Mouse (Mus musculus): ENCODE measurements around the gene Hs6st2. TPM values are rescaled to one million over a fixed set of nuclear protein-coding genes. Genes with fewer than 3 reads are reported as not detected.

Gene Hs6st2
- polyA plus RNA-seq, 1 experiment = 0.38 TPM

DNA sequence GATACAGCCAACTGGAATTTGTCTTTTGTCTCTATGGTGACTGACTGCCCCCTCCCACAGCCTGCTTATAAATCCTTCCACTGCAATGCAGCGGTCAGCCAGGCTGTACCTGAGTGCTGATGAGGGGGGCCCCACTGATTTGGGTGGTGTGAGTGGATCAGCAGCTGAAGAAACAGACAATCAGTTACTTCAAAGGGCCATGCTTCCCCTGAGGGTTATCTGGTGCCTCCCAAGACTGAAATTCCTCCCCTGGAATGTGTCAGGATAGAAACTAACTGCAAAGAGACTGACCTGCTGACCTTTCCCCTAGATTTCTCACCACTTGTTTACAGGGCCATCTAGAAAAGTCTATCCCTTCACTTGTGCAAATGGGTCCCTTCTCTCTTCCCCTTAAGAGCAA, 166.8 kb downstream of the Hs6st2 start:
- TF ChIP-seq POLR2A (IDR thresholded peaks at IDR 0.05; ENCODE audit: low read depth, low read length) = no peak
- no peak for TF ChIP-seq CTCF (IDR thresholded peaks at IDR 0.05; ENCODE audit: extremely low read depth, insufficient read length, insufficient replicate concordance, low read depth, low read length)

DNA sequence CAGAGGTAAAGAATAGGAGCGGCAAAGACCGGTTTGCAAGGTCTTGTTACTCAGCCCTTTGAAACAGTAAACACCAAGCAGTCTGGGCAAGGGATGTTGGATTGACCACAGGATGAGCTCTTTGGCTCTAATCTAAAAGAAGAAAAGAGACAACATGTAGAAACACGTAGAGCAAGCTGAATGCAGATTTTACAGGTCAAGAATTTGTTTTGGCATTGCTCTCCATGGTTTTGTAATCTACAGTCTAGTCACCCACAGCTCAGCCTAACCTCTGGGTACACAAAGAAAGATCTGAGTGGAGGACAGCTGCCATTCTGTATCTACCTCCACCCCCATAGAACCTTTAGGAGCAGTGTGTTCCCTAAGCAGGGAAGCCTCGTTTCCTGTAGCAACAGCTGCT, 175.1 kb downstream of the Hs6st2 start:
- Histone ChIP-seq H3K4me3 (ENCODE audit: low read depth, low read length) (no peak overlapping the region), H3K4me1 (ENCODE audit: control insufficient read depth, insufficient read depth, insufficient read length, low read length) (no peaks in the 10 kb centered on the region), H3K36me3 (ENCODE audit: control insufficient read depth, insufficient read depth, low read length) (no peaks in the 10 kb centered on the region), H3K27me3 (ENCODE audit: control insufficient read depth, insufficient read depth, low read length) (no peaks in the 10 kb centered on the region), H3K27ac (ENCODE audit: insufficient read depth, low read depth, low read length) (no peak overlapping the region)
- TF ChIP-seq POLR2A (IDR thresholded peaks at IDR 0.05; ENCODE audit: low read depth, low read length) = no peak
- no peak for TF ChIP-seq CTCF (IDR thresholded peaks at IDR 0.05; ENCODE audit: extremely low read depth, insufficient read length, insufficient replicate concordance, low read depth, low read length)
- 76% methylated on average over 4 of the region's 4 CpGs for WGBS

More for the DNA sequence above, 166.8 kb downstream of the Hs6st2 start:
- Histone ChIP-seq H3K27me3 (ENCODE audit: control insufficient read depth, insufficient read depth, low read length) (no peaks in the 10 kb centered on the region), H3K27ac (ENCODE audit: insufficient read depth, low read depth, low read length) (no peak overlapping the region), H3K4me1 (ENCODE audit: control insufficient read depth, insufficient read depth, insufficient read length, low read length) (no peaks in the 10 kb centered on the region), H3K36me3 (ENCODE audit: control insufficient read depth, insufficient read depth, low read length) (no peaks in the 10 kb centered on the region), H3K4me3 (ENCODE audit: low read depth, low read length) (no peak overlapping the region)
- 50% methylated on average over 1 of the region's 1 CpGs for WGBS

DNA sequence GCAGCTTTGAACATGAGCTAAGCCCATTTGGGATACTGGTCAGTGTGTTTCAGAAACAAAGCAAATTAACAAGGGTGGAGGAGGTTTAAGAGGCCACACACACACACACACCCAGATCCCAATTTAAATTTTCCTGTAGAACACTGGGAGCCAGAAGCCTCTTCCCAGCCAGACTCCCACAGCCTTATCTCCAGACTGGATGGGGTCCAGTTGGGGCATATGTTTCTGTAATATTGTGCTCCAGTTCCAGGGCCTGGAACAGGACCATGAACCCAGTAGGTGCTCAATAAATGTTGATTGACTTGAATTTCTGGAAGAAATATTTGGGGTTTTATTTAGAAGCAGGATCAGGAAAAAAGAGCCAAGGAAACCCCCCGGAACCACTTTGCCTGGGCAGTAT, 176.0 kb downstream of the Hs6st2 start:
- Histone ChIP-seq H3K27ac (ENCODE audit: insufficient read depth, low read depth, low read length) (no peak overlapping the region), H3K27me3 (ENCODE audit: control insufficient read depth, insufficient read depth, low read length) (no peaks in the 10 kb centered on the region), H3K4me1 (ENCODE audit: control insufficient read depth, insufficient read depth, insufficient read length, low read length) (no peaks in the 10 kb centered on the region), H3K4me3 (ENCODE audit: low read depth, low read length) (no peak overlapping the region), H3K36me3 (ENCODE audit: control insufficient read depth, insufficient read depth, low read length) (no peaks in the 10 kb centered on the region)
- 63% methylated on average over 1 of the region's 1 CpGs for WGBS
- no peak for TF ChIP-seq CTCF (IDR thresholded peaks at IDR 0.05; ENCODE audit: extremely low read depth, insufficient read length, insufficient replicate concordance, low read depth, low read length)
- TF ChIP-seq POLR2A (IDR thresholded peaks at IDR 0.05; ENCODE audit: low read depth, low read length) = no peak

DNA sequence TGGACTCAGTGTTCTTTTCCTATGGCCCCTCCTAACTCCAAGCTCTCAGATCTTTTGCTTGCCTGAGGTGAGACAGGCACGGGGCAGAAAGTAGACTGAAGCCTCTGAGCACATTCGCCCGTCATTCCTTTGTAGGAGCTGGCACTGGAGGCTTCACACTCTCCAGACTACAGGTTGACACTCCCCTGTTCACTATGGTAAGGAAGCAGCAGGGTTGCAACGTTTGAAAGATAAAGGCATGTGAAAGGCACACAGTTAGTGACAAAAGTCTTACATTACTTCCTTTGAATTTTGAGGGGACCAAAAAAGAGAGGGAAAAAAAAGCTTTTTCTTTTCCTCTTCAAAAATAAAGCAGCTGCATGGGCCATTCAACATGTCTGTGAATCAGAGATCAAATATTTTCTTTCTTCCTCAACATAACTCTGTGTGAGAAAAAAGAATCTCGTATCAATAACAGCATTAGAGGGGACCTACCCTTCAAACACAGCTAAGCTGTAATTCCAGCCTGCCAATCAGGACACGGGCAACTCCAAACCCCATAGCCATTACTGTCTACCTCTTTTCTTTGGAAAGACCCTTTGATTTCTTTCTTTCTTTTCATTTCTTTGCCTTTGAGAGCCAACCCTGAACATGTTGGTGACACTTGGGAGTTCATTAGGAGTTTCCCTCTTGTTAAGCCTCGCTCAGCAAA, 177.7 kb downstream of the Hs6st2 start:
- 64% methylated on average over 7 of the region's 7 CpGs for WGBS
- no peaks in the 10 kb centered on the region for H3K4me1 ChIP-seq (ENCODE audit: control insufficient read depth, insufficient read depth, insufficient read length, low read length)
- no peaks in the 10 kb centered on the region for H3K27me3 ChIP-seq (ENCODE audit: control insufficient read depth, insufficient read depth, low read length)
- no peak for TF ChIP-seq CTCF (IDR thresholded peaks at IDR 0.05; ENCODE audit: extremely low read depth, insufficient read length, insufficient replicate concordance, low read depth, low read length)
- no peak for TF ChIP-seq POLR2A (IDR thresholded peaks at IDR 0.05; ENCODE audit: low read depth, low read length)
- H3K27ac ChIP-seq (ENCODE audit: insufficient read depth, low read depth, low read length) = no peak overlapping the region
- no peak overlapping the region for H3K4me3 ChIP-seq (ENCODE audit: low read depth, low read length)
- no peaks in the 10 kb centered on the region for H3K36me3 ChIP-seq (ENCODE audit: control insufficient read depth, insufficient read depth, low read length)

DNA sequence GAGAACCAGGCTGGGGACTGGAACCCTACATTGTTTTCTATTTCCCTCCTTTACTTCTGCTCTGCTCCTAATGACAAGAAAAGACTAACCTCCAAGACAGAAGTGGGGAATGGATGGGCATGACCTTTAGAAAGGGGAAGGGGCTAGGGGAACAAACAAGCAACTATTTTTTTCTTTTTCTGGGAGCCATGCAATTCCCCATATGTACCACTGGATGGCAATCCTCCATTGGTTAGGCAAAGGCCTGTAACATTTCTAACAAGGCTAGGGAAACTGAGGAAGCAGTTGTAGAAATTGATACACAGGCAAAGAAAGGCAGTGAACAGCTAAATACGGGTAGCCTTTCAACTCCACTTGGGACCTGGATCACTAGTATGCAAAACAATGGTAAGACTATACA, 183.8 kb downstream of the Hs6st2 start:
- TF ChIP-seq POLR2A (IDR thresholded peaks at IDR 0.05; ENCODE audit: low read depth, low read length) (no peak), CTCF (IDR thresholded peaks at IDR 0.05; ENCODE audit: extremely low read depth, insufficient read length, insufficient replicate concordance, low read depth, low read length) (no peak)
- Histone ChIP-seq H3K27ac (ENCODE audit: insufficient read depth, low read depth, low read length) (no peak overlapping the region), H3K4me3 (ENCODE audit: low read depth, low read length) (no peak overlapping the region), H3K27me3 (ENCODE audit: control insufficient read depth, insufficient read depth, low read length) (no peaks in the 10 kb centered on the region), H3K36me3 (ENCODE audit: control insufficient read depth, insufficient read depth, low read length) (no peaks in the 10 kb centered on the region), H3K4me1 (ENCODE audit: control insufficient read depth, insufficient read depth, insufficient read length, low read length) (no peaks in the 10 kb centered on the region)
- WGBS = 58% methylated on average over 1 of the region's 1 CpGs

DNA sequence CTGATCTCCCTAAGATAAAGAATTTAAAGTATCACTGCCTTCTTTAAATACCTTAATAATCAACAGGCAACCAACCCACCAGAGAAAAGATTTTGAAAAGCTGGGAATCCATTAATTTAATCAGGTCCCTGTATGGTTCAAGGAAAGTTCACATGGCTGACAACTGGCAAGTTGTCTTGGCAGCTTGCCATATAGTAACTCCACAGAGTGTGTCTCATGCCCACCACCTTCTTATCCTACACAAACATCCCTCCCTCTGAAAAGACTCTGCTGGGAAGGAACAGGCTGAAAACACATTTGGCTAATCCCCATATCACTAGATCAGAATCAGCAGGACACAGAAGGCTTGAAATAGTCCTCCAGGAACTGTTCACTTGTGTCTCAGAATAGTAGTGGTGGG, 193.3 kb downstream of the Hs6st2 start:
- no peaks in the 10 kb centered on the region for H3K36me3 ChIP-seq (ENCODE audit: control insufficient read depth, insufficient read depth, low read length)
- no peak overlapping the region for H3K4me3 ChIP-seq (ENCODE audit: low read depth, low read length)
- TF ChIP-seq CTCF (IDR thresholded peaks at IDR 0.05; ENCODE audit: extremely low read depth, insufficient read length, insufficient replicate concordance, low read depth, low read length) (no peak), POLR2A (IDR thresholded peaks at IDR 0.05; ENCODE audit: low read depth, low read length) (no peak)
- no peaks in the 10 kb centered on the region for H3K27me3 ChIP-seq (ENCODE audit: control insufficient read depth, insufficient read depth, low read length)
- no peaks in the 10 kb centered on the region for H3K4me1 ChIP-seq (ENCODE audit: control insufficient read depth, insufficient read depth, insufficient read length, low read length)
- H3K27ac ChIP-seq (ENCODE audit: insufficient read depth, low read depth, low read length) = no peak overlapping the region

DNA sequence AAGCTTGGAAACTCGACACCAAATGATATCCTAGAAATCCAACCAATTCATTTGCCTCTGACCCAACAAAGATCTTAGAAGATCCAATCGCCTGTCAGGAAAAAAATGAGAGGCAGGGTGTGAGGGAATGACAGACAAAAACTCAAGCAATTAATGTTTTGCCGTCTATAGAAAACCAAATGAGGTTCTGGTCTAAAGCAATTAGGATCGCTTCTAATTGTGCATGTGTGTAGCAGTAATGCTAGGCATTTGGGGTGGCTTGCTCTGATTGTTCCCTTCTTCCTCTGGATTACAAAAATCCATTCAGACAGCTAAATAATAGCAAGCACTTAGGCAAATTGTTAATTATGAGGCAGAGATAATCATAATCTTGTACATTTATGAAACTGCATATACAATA, 212.2 kb downstream of the Hs6st2 start:
- H3K4me1 ChIP-seq (ENCODE audit: control insufficient read depth, insufficient read depth, insufficient read length, low read length) = no peaks in the 10 kb centered on the region
- H3K27ac ChIP-seq (ENCODE audit: insufficient read depth, low read depth, low read length) = no peak overlapping the region
- H3K4me3 ChIP-seq (ENCODE audit: low read depth, low read length) = no peak overlapping the region
- 82% methylated on average over 4 of the region's 4 CpGs for WGBS
- H3K27me3 ChIP-seq (ENCODE audit: control insufficient read depth, insufficient read depth, low read length) = no peaks in the 10 kb centered on the region
- H3K36me3 ChIP-seq (ENCODE audit: control insufficient read depth, insufficient read depth, low read length) = no peaks in the 10 kb centered on the region
- no peak for TF ChIP-seq CTCF (IDR thresholded peaks at IDR 0.05; ENCODE audit: extremely low read depth, insufficient read length, insufficient replicate concordance, low read depth, low read length)
- no peak for TF ChIP-seq POLR2A (IDR thresholded peaks at IDR 0.05; ENCODE audit: low read depth, low read length)
